Mouse (Mus musculus) hindlimb bud, embryonic 11.5 days (tissue): ENCODE results near the gene Mmp24.
"Not testable (repeated sequence)": the region's sequence is repeated elsewhere in the genome, so short reads cannot be mapped to it uniquely, and the experiment has no call there.

Experiments used
- DNase-seq: peaks from one replicate; pipeline ENCODE4 v3.0.0-alpha.2; 2012; ENCODE audit warnings: low read depth, low spot score; ENCODE audit errors: extremely low spot score

The Mmp24 gene

GRCm38 (mm10) chr2:155774927-155775684 lies at the start of gene Mmp24:
Mmp24 (plus strand) TSS chr2:155775342.
- DNase-seq, result no peak

- DNase-seq, result no peak
Observed at GRCm38 (mm10) chr2:155726302-155726701, 48.8 kb upstream of the Mmp24 start.

- no peak for DNase-seq
Observed at GRCm38 (mm10) chr2:155727764-155728395, 47.3 kb upstream of the Mmp24 start.

GRCm38 (mm10) chr2:155728742-155729141 lies 46.4 kb upstream of the Mmp24 start:
- no peak for DNase-seq

- peak; percentile 54 for DNase-seq
Observed at GRCm38 (mm10) chr2:155729158-155729645, 45.9 kb upstream of the Mmp24 start, which contains the start of gene Edem2. Edem2 (minus strand) TSS chr2:155729475.

- DNase-seq, result no peak
Observed at GRCm38 (mm10) chr2:155735080-155735479, 40.1 kb upstream of the Mmp24 start.

GRCm38 (mm10) chr2:155735766-155736165 lies 39.4 kb upstream of the Mmp24 start, which contains the start of gene Gm17581:
Gm17581 (minus strand) TSS chr2:155735866.
- not testable (repeated sequence) for DNase-seq

GRCm38 (mm10) chr2:155736936-155737335 lies 38.2 kb upstream of the Mmp24 start:
- DNase-seq, result no peak

GRCm38 (mm10) chr2:155737803-155738202 lies 37.3 kb upstream of the Mmp24 start:
- DNase-seq, result no peak

GRCm38 (mm10) chr2:155742211-155742610 lies 32.9 kb upstream of the Mmp24 start:
- DNase-seq, result no peak

- no peak for DNase-seq
Observed at GRCm38 (mm10) chr2:155742931-155743337, 32.2 kb upstream of the Mmp24 start.

- no peak for DNase-seq
Observed at GRCm38 (mm10) chr2:155743351-155743750, 31.8 kb upstream of the Mmp24 start.

GRCm38 (mm10) chr2:155745487-155745886 lies 29.7 kb upstream of the Mmp24 start:
- no peak for DNase-seq

GRCm38 (mm10) chr2:155749394-155749793 lies 25.7 kb upstream of the Mmp24 start:
- no peak for DNase-seq

- DNase-seq, result no peak
Observed at GRCm38 (mm10) chr2:155751014-155751786, 23.9 kb upstream of the Mmp24 start, which contains the start of gene Procr. Procr (plus strand) TSS chr2:155751117.

GRCm38 (mm10) chr2:155755746-155756145 lies 19.4 kb upstream of the Mmp24 start:
- no peak for DNase-seq

- no peak for DNase-seq
Observed at GRCm38 (mm10) chr2:155756855-155757566, 18.1 kb upstream of the Mmp24 start.

GRCm38 (mm10) chr2:155764679-155765418 lies 10.3 kb upstream of the Mmp24 start:
- peak; percentile 52 for DNase-seq

- no peak for DNase-seq
Observed at GRCm38 (mm10) chr2:155773664-155774063, 1.5 kb upstream of the Mmp24 start.
